ENCODE assay signal across 19 mouse cellular contexts in genomic region chr16:95794281-95794727, GRCm38 (mm10).
DNase-seq lines count a peak whose midpoint lies in the region; ATAC-seq lines count a peak whose summit lies in the region.
"Had no signal": no experiment of that assay in that cellular context is flagged by ENCODE, and none has a peak within 500 bp of the region (broad histone marks: within the 10 kb centered on the region; RNA-seq: fewer than 3 reads in every experiment).

No protein-coding gene starts in this region.

- ATAC-seq in kidney, embryonic 16.5 days (ENCODE audit: low FRiP score, low TSS enrichment) = 0 out of 2 replicates have a peak, but pooled peaks have one; percentile 62
- ATAC-seq: forebrain, embryonic 15.5 days; inflammation-experienced regulatory T-cells, adult 6 months; midbrain, embryonic 16.5 days had no signal

- no peak overlapping the region for H3K4me3 ChIP-seq in kidney, embryonic 16.5 days (ENCODE audit: low read length)
- peak overlapping the region; percentile 17; the same call in 1 of the 2 replicates for H3K4me3 ChIP-seq in limb, embryonic 10.5 days
- no peak overlapping the region for H3K4me3 ChIP-seq in midbrain, embryonic 10.5 days
- H3K4me3 ChIP-seq: forebrain, embryonic 15.5 days; gastrocnemius, adult 2 months; heart, adult 2 months; heart, embryonic 15.5 days; liver, embryonic 13.5 days; megakaryocyte, embryonic 14.5 days had no signal

- DNase-seq in kidney, adult 18-20 months = no peak
- DNase-seq in forelimb bud, embryonic 11.5 days (ENCODE audit: low read depth, low spot score) = peak; percentile 87
- peak; percentile 73 for DNase-seq in limb, embryonic 10.5 days (ENCODE audit: low spot score)
- DNase-seq in lung, postnatal 4 days = peak; percentile 34 to 75
- no peak for DNase-seq in midbrain, embryonic 10.5 days (ENCODE audit: low spot score)
- no peak for DNase-seq in T-cell, adult 2 months (ENCODE audit: low spot score)
- DNase-seq: adrenal gland, postnatal 36 days; cerebellum, adult 8-10 months; gastrocnemius, adult 2 months; heart, adult 2 months; kidney, postnatal 36 days; liver, embryonic 13.5 days; thymus, adult 2 months had no signal

- no peaks in the 10 kb centered on the region for H3K36me3 ChIP-seq in kidney, embryonic 16.5 days (ENCODE audit: insufficient read depth, low read length)
- H3K36me3 ChIP-seq in limb, embryonic 10.5 days = no peaks in the 10 kb centered on the region
- no peaks in the 10 kb centered on the region for H3K36me3 ChIP-seq in midbrain, embryonic 10.5 days
- H3K36me3 ChIP-seq: forebrain, embryonic 15.5 days; heart, embryonic 15.5 days; liver, embryonic 13.5 days had no signal

- 13% methylated on average over 10 of the region's 10 CpGs for WGBS in kidney, embryonic 16.5 days
- WGBS in limb, embryonic 10.5 days = 26% methylated on average over 10 of the region's 10 CpGs
- 87% methylated on average over 10 of the region's 10 CpGs for WGBS in midbrain, embryonic 10.5 days

- H3K9me3 ChIP-seq in kidney, embryonic 16.5 days (ENCODE audit: low read length) = 0 out of 2 replicates have a peak, but pooled peaks cover 5% of the 10 kb centered on the region
- H3K9me3 ChIP-seq in limb, embryonic 10.5 days (replicated peaks) = no peaks in the 10 kb centered on the region
- no peaks in the 10 kb centered on the region for H3K9me3 ChIP-seq in midbrain, embryonic 10.5 days (replicated peaks)
- H3K9me3 ChIP-seq: forebrain, embryonic 15.5 days; heart, embryonic 15.5 days; liver, embryonic 13.5 days had no signal

- no peak overlapping the region for H3K27ac ChIP-seq in kidney, embryonic 16.5 days (ENCODE audit: low read length)
- H3K27ac ChIP-seq in limb, embryonic 10.5 days = peak overlapping the region; percentile 91
- H3K27ac ChIP-seq in midbrain, embryonic 10.5 days (replicated peaks) = no peak overlapping the region
- H3K27ac ChIP-seq: forebrain, embryonic 15.5 days; gastrocnemius, adult 2 months; heart, adult 2 months; heart, embryonic 15.5 days; liver, embryonic 13.5 days had no signal

- peaks cover 8% of the 10 kb centered on the region for H3K4me1 ChIP-seq in kidney, embryonic 16.5 days (ENCODE audit: insufficient read depth, low read length)
- peaks cover 53% of the 10 kb centered on the region for H3K4me1 ChIP-seq in limb, embryonic 10.5 days
- peaks cover 10% of the 10 kb centered on the region for H3K4me1 ChIP-seq in midbrain, embryonic 10.5 days
- H3K4me1 ChIP-seq: liver, embryonic 13.5 days had no signal

- peak overlapping the region; percentile 19; the same call in 1 of the 2 replicates for H3K4me2 ChIP-seq in kidney, embryonic 16.5 days (replicated peaks; ENCODE audit: low read depth, low read length)
- H3K4me2 ChIP-seq: forebrain, embryonic 15.5 days; heart, embryonic 15.5 days; liver, embryonic 13.5 days had no signal

- no peaks in the 10 kb centered on the region for H3K27me3 ChIP-seq in kidney, embryonic 16.5 days (ENCODE audit: insufficient read depth, low read length)
- H3K27me3 ChIP-seq in limb, embryonic 10.5 days (ENCODE audit: low read depth, poor library complexity, severe bottlenecking) = no peaks in the 10 kb centered on the region
- H3K27me3 ChIP-seq in midbrain, embryonic 10.5 days (ENCODE audit: low read depth, poor library complexity, severe bottlenecking) = no peaks in the 10 kb centered on the region
- H3K27me3 ChIP-seq: forebrain, embryonic 15.5 days; heart, embryonic 15.5 days; liver, embryonic 13.5 days had no signal

- H3K9ac ChIP-seq in kidney, embryonic 16.5 days (replicated peaks; ENCODE audit: low read length) = peak overlapping the region; percentile 22; the same call in 1 of the 2 replicates
- H3K9ac ChIP-seq: forebrain, embryonic 15.5 days; heart, embryonic 15.5 days; liver, embryonic 13.5 days had no signal

Comparison
In these comparisons a context has a peak if more than half of its experiments do, and no peak if none do; other contexts are left out.
1. DNase-seq: peak in forelimb bud, embryonic 11.5 days (single experiment), limb, embryonic 10.5 days (single experiment) and lung, postnatal 4 days (2 of 2); none in kidney, adult 18-20 months (single experiment), midbrain, embryonic 10.5 days (single experiment) and T-cell, adult 2 months (single experiment).